Mouse (Mus musculus) heart, adult 8-10 months (tissue): ENCODE measurements at regions not wholly inside any gene's neighbourhood (a gene's known extent, or its start where the extent isn't known, plus 50 kb on each side); places are given as distances from the start of the nearest gene placed in this dataset.
A peak's percentile ranks its signal among the peaks of the same experiment; 100 is the strongest.

Experiments used
- DNase-seq: peaks from one replicate; pipeline ENCODE4 v3.0.0; 2022; ENCODE audit warnings: low spot score

DNA sequence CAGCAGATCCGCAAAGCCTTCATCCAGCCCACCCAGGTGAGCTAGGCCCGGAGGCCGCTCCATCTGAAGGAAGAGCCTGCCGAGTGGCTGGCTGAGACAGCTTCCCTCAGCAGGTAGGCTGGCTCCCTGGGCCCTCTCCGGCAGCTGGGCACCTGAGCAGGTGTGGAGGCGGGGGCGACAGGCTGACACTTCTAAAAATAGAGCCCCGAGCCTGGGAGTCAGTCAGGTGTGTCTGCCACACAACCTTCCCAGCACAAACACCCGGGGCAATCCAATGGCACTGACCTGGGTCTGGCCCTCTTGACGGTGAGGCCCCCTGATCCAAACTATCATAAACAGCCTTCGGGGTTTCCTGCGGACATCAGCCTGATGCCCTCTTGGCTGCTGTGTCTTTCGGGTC, 58.5 kb downstream of the Zfp36l2 start:
- no peak for DNase-seq

GRCm38 (mm10) chr17:84128262-84128661, 59.5 kb downstream of the Zfp36l2 start:
- DNase-seq: no peak

GRCm38 (mm10) chr17:84126168-84126567, 61.6 kb downstream of the Zfp36l2 start:
- no peak for DNase-seq

DNA sequence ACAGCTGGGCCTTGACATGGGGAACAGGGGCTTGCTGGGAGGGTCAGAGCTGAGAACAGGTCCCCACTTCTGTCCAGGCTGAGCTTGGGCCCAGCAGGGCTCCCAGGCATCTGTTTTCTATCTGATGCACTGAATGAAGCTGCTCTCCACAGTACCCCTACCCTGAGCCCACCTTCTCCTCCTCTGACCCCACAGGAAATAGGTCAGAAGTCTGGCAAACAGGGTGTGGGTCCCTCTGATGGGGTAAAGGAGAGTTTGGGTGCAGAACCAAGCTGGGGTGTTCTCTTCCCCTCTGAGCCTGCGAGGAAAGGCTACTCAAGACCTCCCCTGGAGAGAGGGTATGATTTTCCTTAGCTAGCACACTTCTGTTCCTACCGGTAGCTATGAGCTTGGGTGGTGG, 64.6 kb downstream of the Zfp36l2 start:
- no peak for DNase-seq

GRCm38 (mm10) chr17:84122486-84123131, 65.1 kb downstream of the Zfp36l2 start:
- no peak for DNase-seq

- DNase-seq: no peak
Observed at GRCm38 (mm10) chr17:84121291-84121690, 66.5 kb downstream of the Zfp36l2 start.

DNA sequence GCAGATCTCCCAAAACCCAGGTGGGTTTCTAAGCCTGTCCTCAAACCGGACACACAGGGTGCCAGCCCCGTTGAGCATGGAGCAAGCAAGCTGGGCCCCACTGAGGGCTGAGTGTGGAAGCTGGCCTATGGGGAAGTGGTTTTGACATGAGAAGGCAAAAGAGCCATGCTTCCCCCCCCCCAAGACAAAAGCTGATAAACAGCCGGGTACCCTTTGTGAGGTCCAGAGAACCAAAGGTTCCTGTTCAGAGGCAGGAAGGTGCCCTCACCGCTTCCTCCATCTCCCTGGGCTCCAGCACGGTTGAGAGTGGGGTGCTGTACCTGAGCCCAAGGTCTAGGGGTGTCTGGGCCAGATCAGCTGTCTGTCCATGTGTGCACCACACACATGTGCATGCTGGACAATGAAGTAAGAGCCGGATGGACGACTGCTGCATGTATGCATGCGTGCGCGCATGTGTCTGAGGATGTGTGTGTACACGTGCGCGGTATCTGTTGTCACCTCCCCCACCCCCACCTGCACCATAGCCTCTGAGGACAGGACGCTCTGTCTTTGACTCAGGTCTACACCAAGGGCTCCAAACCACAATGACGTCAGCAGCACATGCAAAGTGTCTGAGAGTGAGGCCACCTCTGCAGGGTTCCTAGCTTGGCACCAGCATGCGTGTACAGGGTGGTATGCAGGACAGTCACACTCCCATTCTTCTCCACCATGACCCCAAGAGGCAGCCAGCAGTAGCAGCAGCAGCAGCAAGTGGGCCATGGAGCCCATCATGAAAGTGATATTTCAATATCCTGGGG, 68.3 kb downstream of the Zfp36l2 start:
- no peak for DNase-seq

- DNase-seq: no peak
Observed at GRCm38 (mm10) chr17:84118781-84119180, 69.0 kb downstream of the Zfp36l2 start.

- DNase-seq: no peak
Observed at GRCm38 (mm10) chr17:84118271-84118670, 69.5 kb downstream of the Zfp36l2 start.

GRCm38 (mm10) chr17:84117756-84118155, 70.0 kb downstream of the Zfp36l2 start:
- no peak for DNase-seq

GRCm38 (mm10) chr17:84116340-84117279, 71.1 kb downstream of the Zfp36l2 start:
- no peak for DNase-seq

GRCm38 (mm10) chr17:84115957-84116339, 71.8 kb downstream of the Zfp36l2 start:
- DNase-seq: no peak

- no peak for DNase-seq
Observed at GRCm38 (mm10) chr17:84115133-84115532, 72.6 kb downstream of the Zfp36l2 start.

DNA sequence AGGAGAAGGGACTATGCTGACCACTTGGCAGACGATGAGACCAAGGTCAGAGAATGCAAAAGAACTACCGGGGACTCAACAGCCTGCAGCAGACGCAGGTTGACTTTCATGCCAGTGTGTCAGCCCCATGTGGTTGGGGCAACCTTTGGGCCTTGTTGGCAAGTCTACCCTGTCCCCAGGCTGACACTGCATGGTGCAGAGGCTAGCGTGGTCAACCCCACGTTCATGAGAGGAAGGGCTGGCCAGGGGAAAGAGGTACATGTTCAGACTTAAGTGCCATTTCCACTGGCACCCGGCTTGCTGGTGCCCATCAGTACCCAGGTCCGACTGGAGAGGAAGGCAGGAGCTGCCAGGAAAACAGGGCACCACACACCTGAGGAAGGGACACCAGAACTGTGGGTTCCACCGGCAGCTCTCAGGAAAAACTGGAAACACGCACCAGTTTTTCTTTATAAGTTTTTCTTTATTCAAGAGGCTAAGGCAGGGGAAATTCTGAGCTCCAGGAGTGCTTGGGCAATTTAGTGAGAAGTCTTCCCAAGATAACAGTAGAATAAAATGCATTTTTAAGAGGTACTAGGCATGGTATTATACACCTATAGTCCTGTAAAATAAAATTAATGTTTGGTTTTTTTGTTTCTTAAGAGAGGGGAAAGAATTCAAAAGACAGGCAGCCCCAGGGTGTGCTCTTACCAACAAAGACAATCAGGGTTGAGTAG, 73.3 kb downstream of the Zfp36l2 start:
- DNase-seq: no peak

DNA sequence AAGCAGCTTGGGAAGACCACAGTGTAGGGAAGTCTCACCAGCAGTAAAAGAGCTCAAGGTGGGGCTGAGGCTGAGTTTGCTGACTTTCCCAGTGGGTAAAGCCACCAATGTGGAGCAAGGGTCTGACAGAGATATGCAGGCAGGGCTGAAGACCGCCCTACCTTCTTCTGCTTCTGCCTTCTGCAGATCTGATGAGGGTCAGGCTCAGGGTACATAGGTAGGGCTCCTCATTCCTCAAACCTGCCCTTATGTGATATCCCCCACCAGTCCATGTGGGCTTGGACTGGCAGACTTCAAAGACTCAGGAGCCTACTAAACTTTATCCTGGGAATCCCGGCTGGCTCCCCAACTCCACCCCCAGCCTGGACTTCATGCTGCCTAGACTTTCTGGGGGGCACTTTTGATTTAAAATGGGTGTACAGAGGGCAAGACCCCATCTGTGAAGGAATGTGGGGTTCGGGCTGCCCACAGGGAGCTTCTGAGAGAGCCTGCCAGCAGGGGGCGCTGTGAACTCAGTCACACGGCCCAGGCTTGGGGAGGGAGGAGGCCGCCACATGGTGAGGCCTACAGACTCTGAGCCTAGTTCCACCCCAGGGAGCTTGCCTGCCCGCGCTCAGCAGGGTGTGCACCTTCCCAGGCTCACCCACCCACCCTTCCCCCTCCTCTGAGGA, 74.0 kb downstream of the Zfp36l2 start:
- peak; percentile 90 for DNase-seq

DNA sequence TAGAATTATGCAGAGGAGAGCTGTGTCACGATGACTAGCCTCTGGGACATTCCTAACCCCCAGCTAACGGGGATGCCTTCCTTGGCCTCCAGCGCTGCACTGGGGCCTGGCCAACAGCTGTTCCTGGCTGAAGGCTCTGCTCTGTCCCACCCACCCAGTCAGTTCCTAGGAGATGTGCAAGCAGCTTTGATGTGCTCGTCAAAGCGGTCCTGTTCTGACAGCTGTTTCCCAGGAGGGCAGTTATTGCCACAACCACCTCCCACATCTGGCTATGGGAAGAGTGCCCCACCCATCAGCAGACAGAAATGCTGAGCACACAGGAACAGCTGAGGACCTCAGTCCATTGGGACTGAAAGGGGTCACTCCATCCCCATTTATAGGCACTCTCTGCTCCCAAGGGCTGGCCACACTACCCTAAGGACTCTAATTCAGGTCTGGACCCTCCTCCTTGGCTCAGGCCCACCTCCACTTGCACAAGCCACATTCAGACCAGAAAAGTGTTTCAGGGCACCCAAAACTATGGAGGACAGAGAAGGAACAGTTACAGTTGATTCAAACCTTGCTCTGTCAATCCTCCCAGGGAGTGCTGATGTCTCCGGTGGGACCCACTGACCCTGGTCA, 75.2 kb downstream of the Zfp36l2 start:
- DNase-seq: peak; percentile 76

GRCm38 (mm10) chr17:84111787-84112370, 75.9 kb downstream of the Zfp36l2 start:
- DNase-seq: no peak

- no peak for DNase-seq
Observed at GRCm38 (mm10) chr17:84110945-84111344, 76.8 kb downstream of the Zfp36l2 start.

DNA sequence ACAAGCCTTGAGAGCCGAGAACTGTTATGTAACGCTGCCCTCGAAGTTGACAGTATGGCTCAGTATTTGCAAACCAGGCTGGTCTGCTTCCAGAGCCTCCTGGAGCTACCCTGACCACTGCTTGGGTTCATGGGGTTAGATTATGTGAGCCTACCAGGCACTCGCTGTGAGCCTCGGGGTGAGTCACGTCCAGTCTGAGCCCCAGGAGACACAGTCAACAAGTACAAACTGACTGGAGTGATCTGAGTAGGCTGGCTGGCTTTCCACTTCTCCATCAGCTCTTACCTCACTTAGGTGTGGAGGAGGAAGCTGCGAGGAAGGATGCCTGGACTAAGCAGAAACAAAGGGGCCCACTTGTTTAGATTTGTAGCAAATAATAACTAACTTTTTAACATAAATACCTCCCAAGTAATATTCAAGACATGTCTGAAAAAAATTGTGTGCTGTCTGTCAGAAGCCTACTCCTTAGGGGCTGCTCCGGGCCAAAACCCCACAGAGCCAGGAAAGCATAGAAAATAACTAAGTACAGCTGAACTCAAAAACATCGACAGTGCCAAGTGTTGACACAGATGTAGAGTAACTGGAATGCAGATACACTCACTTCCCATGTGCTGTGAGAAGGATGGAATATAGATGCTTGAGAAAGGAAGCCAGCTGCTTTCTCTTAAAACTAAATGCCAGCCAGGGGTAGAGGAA, 77.6 kb downstream of the Zfp36l2 start:
- DNase-seq: no peak
